Mouse (Mus musculus): ENCODE measurements around the gene Tprg.

GRCm38 (mm10) chr16:25408032-25408431, 121.4 kb downstream of the Tprg start:
- TF ChIP-seq CTCF (IDR thresholded peaks at IDR 0.05; ENCODE audit: insufficient read depth, low read depth, low read length) (no peak), POLR2A (IDR thresholded peaks at IDR 0.05; ENCODE audit: insufficient read depth, low read depth, low read length) (no peak)
